In genomic region chr4:43407071-43407920, GRCm38 (mm10) we compare ENCODE assay signal across 9 mouse cellular contexts. TPM values are rescaled to one million over a fixed set of nuclear protein-coding genes. Genes with fewer than 3 reads are reported as not detected.
DNase-seq lines count a peak whose midpoint lies in the region; ATAC-seq and TF ChIP-seq lines count a peak whose summit lies in the region.
"Had no signal": no experiment of that assay in that cellular context is flagged by ENCODE, and none has a peak within 500 bp of the region (broad histone marks: within the 10 kb centered on the region; RNA-seq: fewer than 3 reads in every experiment).

No protein-coding gene starts in this region.

- peak overlapping the region; percentile 43; the same call in 1 of the 2 replicates for H3K27ac ChIP-seq in lung, embryonic 14.5 days (ENCODE audit: low read depth)
- H3K27ac ChIP-seq in forebrain, embryonic 12.5 days: peak overlapping the region; percentile 91
- 0 out of 2 replicates have a peak overlapping the region, but pooled peaks have one; percentile 86 for H3K27ac ChIP-seq in limb, embryonic 12.5 days
- peak overlapping the region; percentile 90 for H3K27ac ChIP-seq in stomach, embryonic 15.5 days

- peak overlapping the region; percentile 58 for H3K9ac ChIP-seq in lung, embryonic 14.5 days
- H3K9ac ChIP-seq in forebrain, embryonic 12.5 days: peak overlapping the region; percentile 72
- peak overlapping the region; percentile 69 for H3K9ac ChIP-seq in limb, embryonic 12.5 days (replicated peaks)
- H3K9ac ChIP-seq in stomach, embryonic 15.5 days: peak overlapping the region; percentile 25; the same call in 1 of the 2 replicates

- H3K27me3 ChIP-seq in lung, embryonic 14.5 days (ENCODE audit: insufficient read depth, low read length): no peaks in the 10 kb centered on the region
- no peaks in the 10 kb centered on the region for H3K27me3 ChIP-seq in forebrain, embryonic 12.5 days
- H3K27me3 ChIP-seq in limb, embryonic 12.5 days: no peaks in the 10 kb centered on the region
- H3K27me3 ChIP-seq in stomach, embryonic 15.5 days (replicated peaks): no peaks in the 10 kb centered on the region

- TF ChIP-seq CTCF in lung, embryonic 14.5 days (IDR thresholded peaks at IDR 0.05; ENCODE audit: low read depth): no peak

- H3K4me1 ChIP-seq in lung, embryonic 14.5 days (ENCODE audit: insufficient read depth): peaks cover 4% of the 10 kb centered on the region; the same call in 1 of the 2 replicates
- H3K4me1 ChIP-seq in forebrain, embryonic 12.5 days: peaks cover 28% of the 10 kb centered on the region
- peaks cover 23% of the 10 kb centered on the region for H3K4me1 ChIP-seq in limb, embryonic 12.5 days (replicated peaks)
- peaks cover 6% of the 10 kb centered on the region; the same call in 1 of the 2 replicates for H3K4me1 ChIP-seq in stomach, embryonic 15.5 days

- 70% methylated on average over 12 of the region's 12 CpGs for WGBS in lung, embryonic 14.5 days
- whole genome bisulfite sequencing in forebrain, embryonic 12.5 days: 72% methylated on average over 12 of the region's 12 CpGs
- WGBS in limb, embryonic 12.5 days: 76% methylated on average over 12 of the region's 12 CpGs
- 69% methylated on average over 12 of the region's 12 CpGs for WGBS in stomach, embryonic 15.5 days

- H3K4me3 ChIP-seq in lung, embryonic 14.5 days (ENCODE audit: low read depth, low read length): peak overlapping the region; percentile 47
- peak overlapping the region; percentile 52 for H3K4me3 ChIP-seq in forebrain, embryonic 12.5 days (replicated peaks)
- peak overlapping the region; percentile 52 for H3K4me3 ChIP-seq in limb, embryonic 12.5 days (replicated peaks)
- H3K4me3 ChIP-seq in stomach, embryonic 15.5 days (replicated peaks): peak overlapping the region; percentile 52

- peak overlapping the region; percentile 68 for H3K4me2 ChIP-seq in lung, embryonic 14.5 days
- H3K4me2 ChIP-seq in forebrain, embryonic 12.5 days: peak overlapping the region; percentile 67
- H3K4me2 ChIP-seq in limb, embryonic 12.5 days: peak overlapping the region; percentile 66
- peak overlapping the region; percentile 68 for H3K4me2 ChIP-seq in stomach, embryonic 15.5 days

- no peaks in the 10 kb centered on the region for H3K36me3 ChIP-seq in lung, embryonic 14.5 days (ENCODE audit: insufficient read depth)
- H3K36me3 ChIP-seq in forebrain, embryonic 12.5 days (replicated peaks): no peaks in the 10 kb centered on the region
- H3K36me3 ChIP-seq in limb, embryonic 12.5 days: no peaks in the 10 kb centered on the region
- no peaks in the 10 kb centered on the region for H3K36me3 ChIP-seq in stomach, embryonic 15.5 days

- ATAC-seq in lung, embryonic 14.5 days (ENCODE audit: insufficient read depth): no peak
- 0 out of 2 replicates have a peak, but pooled peaks have one; percentile 51 for ATAC-seq in forebrain, embryonic 12.5 days (ENCODE audit: low FRiP score)
- no peak for ATAC-seq in limb, embryonic 12.5 days (ENCODE audit: insufficient number of reproducible peaks, insufficient read depth, low FRiP score, low TSS enrichment, low read depth)
- no peak for ATAC-seq in stomach, embryonic 15.5 days (ENCODE audit: insufficient read depth, low FRiP score, low read depth)

- H3K9me3 ChIP-seq in lung, embryonic 14.5 days (ENCODE audit: low read depth, low read length): no peaks in the 10 kb centered on the region
- no peaks in the 10 kb centered on the region for H3K9me3 ChIP-seq in forebrain, embryonic 12.5 days
- no peaks in the 10 kb centered on the region for H3K9me3 ChIP-seq in limb, embryonic 12.5 days
- H3K9me3 ChIP-seq in stomach, embryonic 15.5 days: no peaks in the 10 kb centered on the region

- DNase-seq in lung, embryonic 14.5 days: no peak
- no peak for DNase-seq in lung, postnatal 14 days
- DNase-seq in frontal cortex, adult 2 months (ENCODE audit: extremely low spot score in 1 of 2, low spot score in 1 of 2): no peak
- no peak for DNase-seq in layer of hippocampus, postnatal 25 days (ENCODE audit: extremely low spot score in 1 of 2, low spot score in 1 of 2)

RNA-seq across cellular contexts. Expression of gene Fam166b, which starts 21.6 kb away (rescaled TPM):
- polyA plus RNA-seq in lung, embryonic 14.5 days (2014; fragmentation: Nextera tagmentation; extraction: Ambion mirVana): 0.32 and 0.34 TPM in 2 replicates
- polyA plus RNA-seq in forebrain, embryonic 12.5 days (2016; fragmentation: Nextera tagmentation; extraction: Ambion mirVana): 0.23 TPM in 1 of 2 replicates, not detected in the other
- 0.24 TPM in 1 of 2 replicates, not detected in the other for polyA plus RNA-seq in limb, embryonic 12.5 days (2016; fragmentation: Nextera tagmentation; extraction: Ambion mirVana)
- polyA plus RNA-seq in stomach, embryonic 15.5 days (2015; fragmentation: Nextera tagmentation; extraction: Ambion mirVana): 0.22 TPM in 1 of 2 replicates, not detected in the other
- 1.1 and 1.2 TPM in 2 replicates for polyA plus RNA-seq in frontal cortex, adult 2 months (2012; rRNA removed)
- 1 to 10 TPM in 1 of 2 experiments, under 1 TPM in 1; 0.59 to 3.1 TPM for total RNA-seq in layer of hippocampus, postnatal 25 days (2021)
- total RNA-seq: gastrocnemius, postnatal 25 days; megakaryocyte, adult 5-6 weeks had no signal

RNA-seq across cellular contexts. Expression of gene Rusc2, which starts 25.5 kb away (rescaled TPM):
- 5.0 and 5.8 TPM in 2 replicates for polyA plus RNA-seq in lung, embryonic 14.5 days (2014; fragmentation: Nextera tagmentation; extraction: Ambion mirVana)
- polyA plus RNA-seq in forebrain, embryonic 12.5 days (2016; fragmentation: Nextera tagmentation; extraction: Ambion mirVana): 37.6 and 44.9 TPM in 2 replicates
- 8.0 and 14.3 TPM in 2 replicates for polyA plus RNA-seq in limb, embryonic 12.5 days (2016; fragmentation: Nextera tagmentation; extraction: Ambion mirVana)
- 16.3 and 17.2 TPM in 2 replicates for polyA plus RNA-seq in stomach, embryonic 15.5 days (2015; fragmentation: Nextera tagmentation; extraction: Ambion mirVana)
- 60.0 and 64.5 TPM in 2 replicates for polyA plus RNA-seq in frontal cortex, adult 2 months (2012; rRNA removed)
- total RNA-seq in layer of hippocampus, postnatal 25 days (2021): 100 to 1,000 TPM; 122 to 123 TPM

RNA-seq across cellular contexts. Expression of gene Tesk1, which starts 34.4 kb away (rescaled TPM):
- 12.6 and 15.9 TPM in 2 replicates for polyA plus RNA-seq in lung, embryonic 14.5 days (2014; fragmentation: Nextera tagmentation; extraction: Ambion mirVana)
- polyA plus RNA-seq in forebrain, embryonic 12.5 days (2016; fragmentation: Nextera tagmentation; extraction: Ambion mirVana): 10.5 and 12.6 TPM in 2 replicates
- 13.3 TPM in 2 replicates for polyA plus RNA-seq in limb, embryonic 12.5 days (2016; fragmentation: Nextera tagmentation; extraction: Ambion mirVana)
- 6.2 and 7.4 TPM in 2 replicates for polyA plus RNA-seq in stomach, embryonic 15.5 days (2015; fragmentation: Nextera tagmentation; extraction: Ambion mirVana)
- 70.5 and 78.2 TPM in 2 replicates for polyA plus RNA-seq in frontal cortex, adult 2 months (2012; rRNA removed)
- 10 to 100 TPM; 74.1 to 77.6 TPM for total RNA-seq in layer of hippocampus, postnatal 25 days (2021)

RNA-seq across cellular contexts. Expression of gene Cd72, which starts 47.1 kb away (rescaled TPM):
- polyA plus RNA-seq in lung, embryonic 14.5 days (2014; fragmentation: Nextera tagmentation; extraction: Ambion mirVana): 3.2 TPM in 2 replicates
- polyA plus RNA-seq in forebrain, embryonic 12.5 days (2016; fragmentation: Nextera tagmentation; extraction: Ambion mirVana): 2.9 and 3.8 TPM in 2 replicates
- 2.7 and 3.5 TPM in 2 replicates for polyA plus RNA-seq in limb, embryonic 12.5 days (2016; fragmentation: Nextera tagmentation; extraction: Ambion mirVana)
- 3.3 and 5.2 TPM in 2 replicates for polyA plus RNA-seq in stomach, embryonic 15.5 days (2015; fragmentation: Nextera tagmentation; extraction: Ambion mirVana)
- polyA plus RNA-seq in frontal cortex, adult 2 months (2012; rRNA removed): 0.64 and 1.6 TPM in 2 replicates
- total RNA-seq in layer of hippocampus, postnatal 25 days (2021): under 1 TPM in 1 of 2 experiments, not detected in 1; 0.22 TPM
- total RNA-seq: gastrocnemius, postnatal 25 days had no signal
